Mouse (Mus musculus) midbrain, embryonic 12.5 days (tissue): ENCODE measurements around the gene Rtl1. TPM values are rescaled to one million over a fixed set of nuclear protein-coding genes. Genes with fewer than 3 reads are reported as not detected.

ENCODE experiments used
- ATAC-seq: fragments of 200-750 bp; cut with Nextera tagmentation; 2 replicates; pipeline ENCODE4 v1.8.0; 2017; ENCODE audit warnings: low read depth, moderate TSS enrichment, moderate library complexity; ENCODE audit not compliant: low FRiP score
- H3K27ac ChIP-seq: fragments of 300-500 bp; sonication (generic); replicated peaks from 2 replicates; pipeline ENCODE4 v1.5.1; 2016; ENCODE audit warnings: mild to moderate bottlenecking
- H3K27me3 ChIP-seq: fragments of 300-500 bp; sonication (generic); 2 replicates; pipeline ENCODE4 v1.6.1; 2016; ENCODE audit warnings: mild to moderate bottlenecking
- H3K36me3 ChIP-seq: fragments of 300-500 bp; sonication (generic); 2 replicates; pipeline ENCODE4 v1.6.1; 2016
- H3K4me1 ChIP-seq: fragments of 300-500 bp; sonication (generic); 2 replicates; pipeline ENCODE4 v1.6.1; 2016
- H3K4me2 ChIP-seq: fragments of 300-500 bp; sonication (generic); replicated peaks from 2 replicates; pipeline ENCODE4 v1.6.1; 2016; ENCODE audit warnings: mild to moderate bottlenecking, moderate library complexity
- H3K4me3 ChIP-seq: fragments of 300-500 bp; sonication (generic); 2 replicates; pipeline ENCODE4 v1.5.1; 2016; ENCODE audit warnings: mild to moderate bottlenecking
- H3K9ac ChIP-seq: fragments of 300-500 bp; sonication (generic); replicated peaks from 2 replicates; pipeline ENCODE4 v1.6.1; 2016; ENCODE audit warnings: mild to moderate bottlenecking, moderate library complexity
- H3K9me3 ChIP-seq: fragments of 300-500 bp; sonication (generic); 2 replicates; pipeline ENCODE4 v1.6.1; 2016; ENCODE audit warnings: mild to moderate bottlenecking
- WGBS: fragments of 180-500 bp; shearing (Covaris S2); methylation state at CpG from one replicate; pipeline ENCODE4 v1.1.7; 2016; 5-methylcytosine and 5-hydroxymethylcytosine counted together
- polyA plus RNA-seq: library from polyadenylated mRNA; unstranded; fragments of >200 nt; fragmentation: Nextera tagmentation; extraction: Ambion mirVana; gene quantifications from 2 replicates; pipeline ENCODE4 v1.2.1, GENCODE M21; 2016

The Rtl1 gene
- polyA plus RNA-seq, 1 experiment from 2014 or later = 1.2 TPM

DNA sequence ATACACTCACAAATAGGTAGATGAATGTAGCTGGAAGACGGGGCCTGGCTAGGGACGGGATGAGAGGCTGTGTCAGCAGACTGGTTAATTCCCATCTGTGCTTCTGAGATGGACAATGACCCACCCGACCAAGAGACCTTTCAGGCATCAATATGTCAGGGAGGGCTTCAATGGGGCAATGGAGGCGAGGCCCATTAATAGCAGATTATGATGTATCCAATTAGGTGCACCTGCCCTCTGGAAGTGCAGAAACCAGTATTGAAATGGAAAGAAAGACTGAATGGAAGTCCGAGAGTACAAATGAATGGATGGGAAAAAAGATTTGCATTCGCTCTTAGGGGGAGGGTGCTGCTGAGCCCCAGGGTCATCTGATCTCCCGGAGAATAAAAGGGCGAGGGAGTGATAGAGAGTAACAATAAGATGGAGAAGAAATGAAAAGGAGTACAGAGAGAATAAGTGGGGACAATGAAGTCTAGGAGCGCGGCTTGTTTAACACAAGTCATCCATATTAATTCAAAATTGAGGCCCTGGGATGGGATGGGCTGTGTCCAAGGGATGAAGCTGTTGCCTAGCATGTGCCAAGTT is 39.9 kb downstream of the Rtl1 start:
- no peak overlapping the region for H3K4me3 ChIP-seq
- no peak overlapping the region for H3K9ac ChIP-seq
- peaks cover 7% of the 10 kb centered on the region; the same call in 1 of the 2 replicates for H3K27me3 ChIP-seq
- H3K27ac ChIP-seq = peak overlapping the region; percentile 75
- H3K4me2 ChIP-seq = no peak overlapping the region
- H3K9me3 ChIP-seq = no peaks in the 10 kb centered on the region
- peaks cover 31% of the 10 kb centered on the region for H3K36me3 ChIP-seq
- peaks cover 61% of the 10 kb centered on the region for H3K4me1 ChIP-seq
- WGBS = 20% methylated on average over 10 of the region's 10 CpGs
- ATAC-seq = peak; percentile 57

DNA sequence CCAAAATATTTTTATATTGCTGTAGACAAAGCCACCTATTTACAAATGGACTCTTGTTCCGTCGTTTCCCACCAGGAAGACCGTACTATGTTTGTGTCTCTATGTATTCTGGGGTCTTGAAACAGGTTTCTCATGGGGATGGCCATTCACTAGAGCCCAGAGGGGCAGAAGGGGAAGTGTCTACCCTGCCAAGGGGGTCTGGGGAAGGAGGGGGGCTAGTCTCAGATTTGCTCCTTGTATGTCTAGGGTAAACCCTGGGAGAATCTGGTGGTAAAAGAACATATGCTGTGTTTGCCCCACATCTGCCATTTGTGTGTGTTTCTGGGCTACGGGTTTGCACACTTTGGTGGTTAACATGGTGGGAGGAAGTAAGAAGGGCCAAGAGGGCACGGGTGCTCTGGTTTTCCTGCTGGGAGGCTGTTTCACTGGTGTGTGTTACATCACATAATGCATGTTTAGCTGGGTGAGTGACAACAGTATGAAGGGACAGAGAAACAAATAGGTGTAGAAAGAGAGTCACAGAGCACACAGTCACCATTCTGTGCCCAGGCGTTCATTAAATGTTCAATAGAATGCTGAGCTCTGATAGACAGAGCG is 41.1 kb downstream of the Rtl1 start:
- peak overlapping the region; percentile 75 for H3K27ac ChIP-seq
- H3K9me3 ChIP-seq = no peaks in the 10 kb centered on the region
- no peak overlapping the region for H3K4me3 ChIP-seq
- H3K27me3 ChIP-seq = peaks cover 9% of the 10 kb centered on the region; the same call in 1 of the 2 replicates
- H3K9ac ChIP-seq = no peak overlapping the region
- H3K4me1 ChIP-seq = peaks cover 73% of the 10 kb centered on the region
- ATAC-seq = no peak
- H3K36me3 ChIP-seq = peaks cover 33% of the 10 kb centered on the region
- WGBS = 72% methylated on average over 7 of the region's 7 CpGs
- H3K4me2 ChIP-seq = no peak overlapping the region

DNA sequence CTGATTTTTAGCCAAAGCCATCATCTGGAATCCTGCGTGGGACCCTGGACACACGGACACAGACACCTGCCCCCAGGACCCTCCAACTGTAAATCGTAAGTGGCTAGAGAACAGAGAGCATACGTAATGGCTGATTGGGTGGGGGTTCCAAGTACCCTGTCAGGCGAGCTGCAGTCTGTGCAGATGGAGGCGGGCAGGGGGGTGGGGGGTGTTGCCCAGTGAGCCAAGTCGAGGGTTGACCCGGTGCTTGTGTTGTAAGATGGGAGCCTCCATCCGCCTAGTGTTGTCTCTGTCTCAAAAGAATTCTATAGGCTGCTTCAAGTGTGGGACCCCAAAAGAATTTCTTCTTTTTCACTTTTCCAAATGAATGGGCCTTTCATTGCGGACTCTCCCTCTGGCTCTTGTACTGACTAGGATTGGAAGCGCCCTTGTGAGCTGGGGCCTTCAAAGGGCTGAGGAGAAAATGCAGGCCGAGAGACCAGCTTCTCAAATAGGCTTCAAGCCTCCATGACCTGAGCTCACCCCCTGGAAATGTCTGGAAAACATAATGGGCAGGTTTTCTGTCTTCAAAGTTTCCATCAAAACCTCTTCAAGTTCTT is 41.8 kb downstream of the Rtl1 start:
- H3K4me3 ChIP-seq = no peak overlapping the region
- H3K4me1 ChIP-seq = peaks cover 77% of the 10 kb centered on the region
- peak overlapping the region; percentile 75 for H3K27ac ChIP-seq
- 48% methylated on average over 12 of the region's 12 CpGs for WGBS
- peaks cover 28% of the 10 kb centered on the region; the same call in 1 of the 2 replicates for H3K36me3 ChIP-seq
- peak; percentile 27; the same call in 1 of the 2 replicates for ATAC-seq
- H3K9ac ChIP-seq = no peak overlapping the region
- no peaks in the 10 kb centered on the region for H3K9me3 ChIP-seq
- no peak overlapping the region for H3K4me2 ChIP-seq
- H3K27me3 ChIP-seq = peaks cover 10% of the 10 kb centered on the region; the same call in 1 of the 2 replicates

DNA sequence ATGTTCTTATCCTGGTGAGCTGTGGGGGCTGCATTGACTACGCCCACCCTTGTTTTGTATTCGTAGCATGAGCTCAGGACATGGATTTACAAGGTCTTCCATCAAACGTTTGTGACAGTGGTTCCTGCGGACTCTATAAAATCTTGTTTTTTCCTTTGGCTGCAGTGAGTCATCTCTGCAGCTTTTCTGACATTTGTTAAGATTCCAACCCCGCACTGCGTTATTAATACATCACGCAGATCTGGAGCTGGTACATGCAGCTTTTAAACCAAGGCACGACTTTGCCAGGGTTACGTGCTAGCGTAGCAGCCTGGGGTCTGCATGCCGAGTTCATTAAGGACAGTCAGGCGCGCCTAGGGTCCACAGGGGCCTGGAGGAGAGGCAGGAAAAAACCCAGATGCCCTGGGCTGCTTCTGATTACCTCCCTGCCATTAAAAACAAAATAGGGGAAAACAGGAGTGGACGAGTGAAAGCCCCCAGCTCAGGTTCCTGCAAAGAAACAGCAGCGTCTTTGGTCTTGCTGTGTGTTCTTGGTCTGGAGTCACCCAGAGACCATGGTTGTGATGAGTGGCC is 44.2 kb downstream of the Rtl1 start:
- no peak for ATAC-seq
- peak overlapping the region; percentile 39; the same call in 1 of the 2 replicates for H3K27ac ChIP-seq
- 65% methylated on average over 15 of the region's 15 CpGs for WGBS

DNA sequence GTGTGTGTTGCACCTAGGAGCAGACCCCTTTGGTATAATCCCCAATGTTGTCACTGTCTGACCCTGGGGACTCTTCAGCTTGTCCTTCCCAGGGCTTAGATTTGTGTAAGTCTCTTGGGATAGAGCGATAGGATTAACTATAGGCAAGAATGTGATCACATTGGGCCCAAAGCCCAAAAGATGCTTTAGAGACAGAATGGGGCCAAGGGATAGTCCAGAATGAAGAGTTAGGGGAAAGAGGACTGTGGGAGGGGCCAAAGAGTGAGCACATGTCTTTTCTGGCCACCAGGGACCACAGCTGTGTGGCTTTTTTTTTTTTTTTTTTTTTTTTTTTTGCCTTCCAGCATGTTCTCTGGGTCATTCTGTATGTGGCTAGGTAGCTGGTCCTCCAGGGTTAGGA is 46.6 kb downstream of the Rtl1 start:
- H3K36me3 ChIP-seq = peaks cover 36% of the 10 kb centered on the region
- no peaks in the 10 kb centered on the region for H3K9me3 ChIP-seq
- H3K27me3 ChIP-seq = peaks cover 10% of the 10 kb centered on the region; the same call in 1 of the 2 replicates
- 27% methylated on average over 1 of the region's 1 CpGs for WGBS
- H3K4me3 ChIP-seq = no peak overlapping the region
- H3K4me2 ChIP-seq = no peak overlapping the region
- 0 out of 2 replicates have a peak overlapping the region, but pooled peaks have one; percentile 35 for H3K27ac ChIP-seq
- no peak overlapping the region for H3K9ac ChIP-seq
- H3K4me1 ChIP-seq = peaks cover 58% of the 10 kb centered on the region
- ATAC-seq = no peak

More for the DNA sequence above, 44.2 kb downstream of the Rtl1 start:
- H3K36me3 ChIP-seq = peaks cover 22% of the 10 kb centered on the region; the same call in 1 of the 2 replicates
- peaks cover 10% of the 10 kb centered on the region; the same call in 1 of the 2 replicates for H3K27me3 ChIP-seq
- H3K4me3 ChIP-seq = no peak overlapping the region
- no peak overlapping the region for H3K9ac ChIP-seq
- peaks cover 78% of the 10 kb centered on the region for H3K4me1 ChIP-seq
- H3K4me2 ChIP-seq = no peak overlapping the region
- H3K9me3 ChIP-seq = no peaks in the 10 kb centered on the region

DNA sequence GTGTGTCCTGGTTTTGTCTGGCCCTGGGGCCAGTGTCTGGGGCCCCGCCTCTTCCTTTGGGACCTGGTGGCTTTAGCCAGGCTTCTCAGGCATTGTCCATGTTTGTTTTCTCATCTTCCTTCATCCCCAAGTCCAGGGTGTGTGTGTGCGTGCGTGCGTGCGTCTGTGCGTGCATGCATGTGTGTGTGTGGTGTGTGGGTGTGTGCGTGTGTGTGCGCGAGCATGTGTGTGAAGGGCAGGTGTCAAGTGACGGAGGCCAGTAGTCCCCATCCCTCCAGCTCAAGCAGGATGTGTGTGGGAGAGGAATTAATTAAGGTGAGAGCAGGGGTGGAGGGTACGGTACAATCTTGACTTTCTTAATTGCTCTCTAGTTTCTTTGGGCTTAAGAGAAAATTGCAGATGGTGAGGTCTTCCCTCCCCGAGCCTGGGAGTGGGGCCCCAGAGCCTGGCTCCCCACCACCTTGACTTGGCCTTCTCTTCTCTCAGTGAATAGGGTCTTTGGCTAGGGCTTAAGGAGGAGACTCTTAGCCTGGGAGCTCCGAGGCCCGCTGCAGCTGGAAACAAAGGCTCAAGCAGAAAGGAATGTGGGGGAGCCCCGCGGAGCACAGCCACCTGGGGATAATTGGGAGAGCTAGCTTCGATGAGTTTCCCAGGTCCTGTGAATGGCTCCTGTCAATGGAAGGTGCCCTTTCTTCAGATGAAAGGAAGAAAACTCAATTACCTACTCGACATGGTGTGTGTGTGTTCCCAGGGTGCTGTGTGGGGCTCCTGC is 47.2 kb downstream of the Rtl1 start:
- H3K4me2 ChIP-seq = no peak overlapping the region
- peaks cover 58% of the 10 kb centered on the region for H3K4me1 ChIP-seq
- H3K9me3 ChIP-seq = no peaks in the 10 kb centered on the region
- H3K27ac ChIP-seq = 0 out of 2 replicates have a peak overlapping the region, but pooled peaks have one; percentile 35
- peaks cover 40% of the 10 kb centered on the region for H3K36me3 ChIP-seq
- peak; percentile 35; the same call in 1 of the 2 replicates for ATAC-seq
- H3K9ac ChIP-seq = no peak overlapping the region
- H3K4me3 ChIP-seq = no peak overlapping the region
- peaks cover 15% of the 10 kb centered on the region; the same call in 1 of the 2 replicates for H3K27me3 ChIP-seq
- 30% methylated on average over 18 of the region's 18 CpGs for WGBS

DNA sequence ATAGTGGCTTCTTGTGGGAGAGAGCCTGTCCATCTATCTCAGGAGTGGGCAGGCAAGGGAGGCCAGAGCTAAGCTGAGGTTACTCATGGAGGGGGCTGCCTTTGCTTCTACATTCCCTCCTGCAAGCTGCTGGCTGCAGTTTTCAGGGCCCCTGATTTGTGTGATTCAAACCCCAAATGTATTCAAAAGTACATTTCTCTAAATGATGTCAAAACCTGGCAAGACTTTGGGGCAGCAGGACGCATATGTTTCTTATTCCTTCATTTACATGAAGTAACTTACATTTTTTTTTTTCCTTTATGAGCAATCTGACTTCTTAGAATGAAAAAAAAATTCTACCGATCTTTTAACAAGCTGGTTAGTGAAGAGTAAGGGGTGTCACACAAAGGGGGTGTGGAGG is 48.4 kb downstream of the Rtl1 start:
- peaks cover 62% of the 10 kb centered on the region for H3K4me1 ChIP-seq
- no peak overlapping the region for H3K4me2 ChIP-seq
- peaks cover 39% of the 10 kb centered on the region for H3K36me3 ChIP-seq
- H3K9me3 ChIP-seq = no peaks in the 10 kb centered on the region
- WGBS = 71% methylated on average over 2 of the region's 2 CpGs
- no peak overlapping the region for H3K9ac ChIP-seq
- H3K27ac ChIP-seq = no peak overlapping the region
- ATAC-seq = no peak
- H3K4me3 ChIP-seq = no peak overlapping the region
- H3K27me3 ChIP-seq = peaks cover 11% of the 10 kb centered on the region; the same call in 1 of the 2 replicates

DNA sequence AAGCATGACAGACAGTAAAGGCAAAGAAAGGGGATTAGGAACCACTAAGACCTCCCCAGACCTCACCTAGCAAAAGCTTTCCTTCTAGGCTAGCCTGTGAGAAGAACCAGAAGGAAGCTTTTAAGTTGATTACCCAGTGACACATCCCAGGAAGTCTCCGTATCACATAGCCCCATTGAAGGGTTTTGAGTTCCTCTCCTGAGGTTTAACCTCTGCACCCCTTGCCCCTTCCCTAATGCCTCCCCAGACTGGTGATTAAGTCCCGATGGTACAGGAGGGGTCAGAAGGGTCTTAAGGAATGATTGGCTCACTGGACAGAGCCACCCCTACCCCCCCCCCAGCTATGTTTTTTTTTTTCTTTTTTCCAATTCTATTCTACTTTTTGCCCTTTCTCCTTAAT is 53.0 kb downstream of the Rtl1 start:
- H3K4me1 ChIP-seq = peaks cover 38% of the 10 kb centered on the region
- peaks cover 10% of the 10 kb centered on the region for H3K9me3 ChIP-seq
- ATAC-seq = no peak
- 0 out of 2 replicates have a peak, but pooled peaks cover 6% of the 10 kb centered on the region for H3K27me3 ChIP-seq
- no peak overlapping the region for H3K9ac ChIP-seq
- H3K4me3 ChIP-seq = no peak overlapping the region
- H3K4me2 ChIP-seq = no peak overlapping the region
- 6% methylated on average over 2 of the region's 2 CpGs for WGBS
- peaks cover 25% of the 10 kb centered on the region for H3K36me3 ChIP-seq
- H3K27ac ChIP-seq = no peak overlapping the region

DNA sequence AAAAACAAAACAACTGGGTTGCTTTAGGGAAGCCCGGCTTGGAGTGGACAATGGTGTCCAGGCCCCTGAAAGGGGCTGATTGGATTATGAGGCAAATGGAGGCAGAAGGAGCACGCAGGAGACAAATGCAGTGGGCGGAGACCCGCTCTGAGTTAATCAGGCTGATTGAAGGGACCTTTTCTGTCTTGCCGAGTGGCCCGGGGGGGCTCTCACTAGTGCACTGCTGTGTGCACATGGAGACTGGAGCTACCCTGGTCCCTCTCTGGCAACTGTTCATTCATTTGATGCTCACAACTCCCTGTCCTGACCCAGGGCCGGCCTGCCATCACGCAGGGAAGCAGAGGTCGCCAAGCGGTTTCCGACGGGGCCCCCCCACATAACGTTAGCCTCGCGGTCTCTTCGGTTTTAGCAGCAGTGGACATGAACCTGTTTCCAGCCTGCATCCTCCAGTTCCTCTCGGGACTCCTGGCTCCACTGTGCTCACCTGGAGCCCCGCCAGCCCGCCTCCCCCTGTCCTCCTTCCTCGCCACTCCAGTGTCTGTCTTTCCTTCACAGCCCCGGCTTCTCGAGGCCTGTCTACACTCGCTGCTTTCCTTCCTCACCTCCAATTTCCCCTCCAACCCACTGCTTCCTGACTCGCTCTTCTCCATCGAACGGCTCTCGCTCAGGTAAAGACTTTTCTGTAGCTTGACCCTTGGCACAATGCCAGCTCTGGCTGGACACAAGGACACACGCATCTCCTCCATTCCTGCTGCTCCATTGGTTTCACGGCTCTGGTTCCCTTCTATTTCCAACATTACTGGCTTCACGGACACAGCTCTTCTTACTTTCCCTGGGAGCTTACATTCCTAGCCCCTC is 54.0 kb downstream of the Rtl1 start:
- no peak overlapping the region for H3K9ac ChIP-seq
- no peak overlapping the region for H3K4me3 ChIP-seq
- peaks cover 35% of the 10 kb centered on the region for H3K4me1 ChIP-seq
- peaks cover 25% of the 10 kb centered on the region for H3K36me3 ChIP-seq
- 33% methylated on average over 30 of the region's 30 CpGs for WGBS
- H3K4me2 ChIP-seq = peak overlapping the region; percentile 14; the same call in 1 of the 2 replicates
- H3K27ac ChIP-seq = no peak overlapping the region; the same call in 1 of the 2 replicates
- H3K27me3 ChIP-seq = 0 out of 2 replicates have a peak, but pooled peaks cover 6% of the 10 kb centered on the region
- peaks cover 16% of the 10 kb centered on the region for H3K9me3 ChIP-seq
- ATAC-seq = peak; percentile 79

DNA sequence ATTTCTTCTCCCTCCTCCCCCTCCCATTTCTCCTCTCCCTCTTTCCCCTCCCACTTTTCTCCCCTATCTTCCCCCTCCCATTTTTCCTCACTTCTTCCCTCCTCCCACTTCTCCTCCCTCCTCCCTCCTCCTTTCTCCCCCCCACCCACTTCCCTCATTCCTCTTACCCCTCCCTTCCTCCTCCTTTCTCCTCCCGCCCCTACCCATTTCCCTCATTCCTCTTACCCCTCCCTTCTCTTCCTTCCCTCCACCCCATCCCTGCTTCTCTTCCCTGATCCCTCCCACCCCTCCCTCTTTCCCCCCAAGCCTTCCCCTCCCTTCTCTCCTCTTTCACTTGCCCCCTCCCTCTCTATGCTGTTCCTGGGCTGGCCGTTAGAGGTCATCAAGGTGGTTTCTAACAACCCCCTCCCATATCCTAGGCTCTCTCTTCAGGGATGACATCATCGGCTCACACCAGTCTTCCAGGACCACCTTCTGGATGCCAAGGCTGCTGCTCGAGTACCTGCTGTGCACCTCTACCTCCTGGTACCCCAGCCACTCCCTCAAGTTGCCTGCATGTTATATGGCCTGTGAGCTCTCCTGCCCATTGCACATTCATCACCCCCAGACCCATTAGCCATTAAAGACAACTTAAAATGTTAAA is 56.7 kb downstream of the Rtl1 start:
- Histone ChIP-seq H3K36me3 (peaks cover 10% of the 10 kb centered on the region; the same call in 1 of the 2 replicates), H3K27me3 (peaks cover 15% of the 10 kb centered on the region), H3K27ac (no peak overlapping the region), H3K9ac (no peak overlapping the region), H3K4me1 (peaks cover 30% of the 10 kb centered on the region), H3K9me3 (peaks cover 41% of the 10 kb centered on the region), H3K4me3 (no peak overlapping the region), H3K4me2 (no peak overlapping the region)
- ATAC-seq = no peak
- WGBS = 85% methylated on average over 4 of the region's 4 CpGs
